Mouse (Mus musculus) adrenal gland, postnatal 14 days (tissue): ENCODE data around the gene Gm21836. TPM values are rescaled to one million over a fixed set of nuclear protein-coding genes. Genes with fewer than 3 reads are reported as not detected.
A peak's percentile ranks its signal among the peaks of the same experiment; 100 is the strongest.
"Not testable (repeated sequence)": the region's sequence is repeated elsewhere in the genome, so short reads cannot be mapped to it uniquely, and the experiment has no call there.

Experiments
- DNase-seq: peaks from one replicate; pipeline ENCODE4 v3.0.0; 2021; ENCODE audit warnings: mixed read lengths
- long read RNA-seq, 2 experiments: library from polyadenylated mRNA; stranded (forward); transcript quantifications; one replicate each; pipeline ENCODE4 v2.0.0; 2021
- total RNA-seq: library from RNA; stranded (reverse); gene quantifications from 2 replicates; pipeline ENCODE4 v1.2.3, GENCODE M21; 2021

The Gm21836 gene
- not detected in 2 replicates for total RNA-seq
- long read RNA-seq, experiment 1: 0 reads
- long read RNA-seq, experiment 2: 0 reads

- not testable (repeated sequence) for DNase-seq
Measured at GRCm38 (mm10) chr9:124493693-124494092, at the start of gene Gm21836. Gene Gm21836 (minus strand): TSS chr9:124493793.

GRCm38 (mm10) chr9:124480361-124480980 lies 13.1 kb downstream of the Gm21836 start:
- DNase-seq: not testable (repeated sequence)

DNA sequence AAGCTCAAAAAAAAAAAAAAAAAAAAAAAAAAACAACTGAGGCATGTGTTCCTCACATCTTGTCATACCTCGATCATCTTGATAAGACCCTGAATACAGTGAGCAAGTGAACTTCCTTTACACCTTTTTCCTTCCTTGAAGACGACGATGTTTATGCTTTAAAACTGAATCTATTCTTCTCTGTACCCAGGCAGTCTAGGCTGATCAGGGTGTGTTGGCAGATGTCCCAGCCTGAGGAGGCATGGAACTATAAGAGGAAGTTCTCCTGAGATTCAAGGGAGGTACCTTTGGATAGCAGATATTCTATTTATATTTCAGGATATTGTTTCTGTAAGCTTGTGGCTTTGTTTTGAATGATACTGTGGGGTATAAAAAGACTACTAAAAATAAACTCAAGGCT lies 15.5 kb downstream of the Gm21836 start:
- DNase-seq: peak; percentile 32

DNA sequence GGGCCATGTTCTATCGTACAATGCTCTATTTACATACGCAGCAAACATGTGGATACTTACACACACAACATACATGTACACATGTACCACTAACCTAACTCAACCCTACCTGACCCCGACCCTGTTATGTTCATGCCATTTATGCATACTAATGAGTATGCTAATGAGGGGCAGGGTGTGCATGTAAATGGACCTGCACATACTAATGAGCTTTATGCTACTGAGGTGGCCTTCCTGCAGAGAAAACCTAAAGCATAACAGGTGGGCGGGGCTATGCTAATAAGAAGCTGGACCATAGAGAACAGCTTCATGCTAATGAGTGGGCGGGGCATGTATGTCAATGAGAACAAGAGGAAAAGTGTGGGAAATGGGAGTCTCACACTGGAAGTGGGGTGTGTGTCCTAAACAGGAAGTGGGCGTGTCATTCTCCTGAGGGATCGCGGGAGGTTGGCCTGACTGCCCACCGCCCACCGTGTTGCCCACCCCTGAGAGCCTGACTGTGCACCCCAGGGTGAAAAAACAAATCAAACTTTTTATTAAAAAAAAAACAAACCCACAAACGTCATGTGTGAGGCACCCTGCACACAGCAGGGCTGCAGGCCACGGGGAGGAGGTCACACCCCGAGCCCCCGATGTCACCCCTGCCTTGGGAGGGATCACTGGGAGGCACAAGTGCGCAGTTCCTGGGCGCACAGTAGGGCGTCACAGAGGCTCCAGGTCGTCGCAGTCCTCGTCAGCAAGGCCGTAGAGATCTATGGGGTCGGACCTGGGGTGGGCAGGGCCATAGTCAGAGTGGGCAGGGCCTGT lies 17.3 kb downstream of the Gm21836 start, which contains the start of gene Ppp2r3d:
TSS of gene Ppp2r3d (minus strand) at position 803 of the 807 bp plus-strand sequence.
- peak; percentile 15 for DNase-seq

- DNase-seq: peak; percentile 9
Measured at GRCm38 (mm10) chr9:124475689-124476088, 17.9 kb downstream of the Gm21836 start.

GRCm38 (mm10) chr9:124456572-124456971 lies 37.0 kb downstream of the Gm21836 start:
- peak; percentile 65 for DNase-seq

Other genes starting within 250 kb of the Gm21836 start
- gene 2010315B03Rik, start 181.1 kb downstream of the Gm21836 start, total RNA-seq: 19.6 and 24.0 TPM in 2 replicates
- gene Ppp2r3d, start 16.9 kb downstream of the Gm21836 start, total RNA-seq: 89.6 and 104 TPM in 2 replicates